Mouse (Mus musculus) G1E (cell line): Measurements from ENCODE around the gene Pabpc1l. TPM values are rescaled to one million over a fixed set of nuclear protein-coding genes. Genes with fewer than 3 reads are reported as not detected.
A peak's percentile ranks its signal among the peaks of the same experiment; 100 is the strongest.

Source experiments
- ATAC-seq: 2 replicates; pipeline ENCODE4 v1.8.0; 2016; ENCODE audit warnings: mild to moderate bottlenecking; ENCODE audit not compliant: insufficient number of reproducible peaks, poor library complexity, low FRiP score, severe bottlenecking; ENCODE audit errors: extremely low read depth
- DNase-seq: peaks from one replicate; pipeline ENCODE4 v3.0.0; 2012; ENCODE audit warnings: low spot score
- H3K27me3 ChIP-seq: 2 replicates; pipeline ENCODE4 v1.6.1; 2012; ENCODE audit warnings: mild to moderate bottlenecking, low read length, inconsistent platforms; ENCODE audit not compliant: insufficient read depth
- H3K36me3 ChIP-seq: replicated peaks from 2 replicates; pipeline ENCODE3; 2012; ENCODE audit warnings: mild to moderate bottlenecking, inconsistent platforms
- H3K4me1 ChIP-seq: 2 replicates; pipeline ENCODE4 v1.6.1; 2012; ENCODE audit warnings: low read depth, low read length, inconsistent platforms, mixed read lengths; ENCODE audit not compliant: insufficient read depth
- H3K4me3 ChIP-seq: 2 replicates; pipeline ENCODE4 v1.5.1; 2012; ENCODE audit warnings: low read depth, mild to moderate bottlenecking, inconsistent platforms, low read length, moderate library complexity, mixed read lengths
- H3K9me3 ChIP-seq: replicated peaks from 2 replicates; pipeline ENCODE4 v1.6.1; 2012; ENCODE audit warnings: inconsistent platforms
- CTCF ChIP-seq: IDR thresholded peaks from 2 replicates; pipeline ENCODE4 v1.5.1; 2012; ENCODE audit warnings: low read depth, low read length, inconsistent platforms, mixed read lengths
- GATA1 ChIP-seq: IDR thresholded peaks from 2 replicates; pipeline ENCODE4 v1.6.1; 2012; ENCODE audit warnings: borderline replicate concordance, low read length, inconsistent platforms, mixed read lengths
- GATA2 ChIP-seq: IDR thresholded peaks from 2 replicates; pipeline ENCODE4 v1.6.1; 2012; ENCODE audit warnings: low read depth, low read length, inconsistent platforms, borderline replicate concordance
- POLR2AphosphoS5 ChIP-seq: IDR thresholded peaks from 2 replicates; pipeline ENCODE4 v1.6.1; 2012; ENCODE audit warnings: low read depth, low read length, inconsistent platforms; ENCODE audit not compliant: insufficient replicate concordance
- TAL1 ChIP-seq: conservative IDR thresholded peaks from 2 replicates; pipeline ENCODE4 v1.6.1; 2012; ENCODE audit warnings: low read depth, low read length, inconsistent platforms, mixed read lengths
- polyA plus RNA-seq: library from polyadenylated mRNA; stranded (reverse); fragments of >175 nt; gene quantifications from 2 replicates; pipeline ENCODE4 v1.2.3, GENCODE M21; 2012
- total RNA-seq, 2 experiments: library from RNA; stranded (forward) in 1 of 2; stranded (reverse) in 1 of 2; fragments of 200-1000 nt in 1 of 2; fragments of >200 nt in 1 of 2; fragmentation: Nextera tagmentation in 1 of 2; gene quantifications; 2 replicates each; pipeline ENCODE4 v1.2.3; 2014 to 2017

Pabpc1l gene
- total and polyA plus RNA-seq, 3 experiments: 0.07 to 0.44 TPM; not detected in 1

GRCm38 (mm10) chr2:163996275-163996674 is 29.0 kb upstream of the Pabpc1l start:
- H3K4me3 ChIP-seq: peak overlapping the region; percentile 86
- peaks cover 42% of the 10 kb centered on the region for H3K4me1 ChIP-seq
- H3K36me3 ChIP-seq: peaks cover 42% of the 10 kb centered on the region
- DNase-seq (no peak), ATAC-seq (no peak)
- H3K27me3 ChIP-seq: peaks cover 10% of the 10 kb centered on the region
- no peaks in the 10 kb centered on the region for H3K9me3 ChIP-seq
- TF ChIP-seq GATA1 (no peak), POLR2AphosphoS5 (no peak), TAL1 (no peak), GATA2 (no peak), CTCF (no peak)

DNA sequence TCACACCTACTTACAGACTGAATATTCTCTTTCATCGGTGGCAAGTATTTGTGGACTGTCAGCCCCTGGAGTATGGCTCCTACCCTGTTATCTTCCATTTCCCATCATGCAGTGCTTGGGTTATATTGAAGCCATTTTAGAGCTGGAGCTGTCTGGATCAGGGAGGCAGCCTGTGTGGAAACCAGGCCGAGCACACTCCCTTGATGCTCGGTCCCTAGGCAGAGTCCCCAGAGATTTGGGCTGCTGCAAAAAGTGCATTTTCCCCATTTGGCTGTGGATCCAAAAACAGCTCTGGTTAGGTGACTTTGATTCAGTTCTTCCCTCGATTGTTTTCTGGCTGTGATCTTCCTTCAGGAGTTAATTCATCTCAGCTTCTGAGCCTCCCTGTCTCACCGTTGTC is 28.4 kb upstream of the Pabpc1l start:
- no peak overlapping the region; the same call in 1 of the 2 replicates for H3K4me3 ChIP-seq
- peaks cover 7% of the 10 kb centered on the region for H3K27me3 ChIP-seq
- peaks cover 45% of the 10 kb centered on the region for H3K4me1 ChIP-seq
- H3K9me3 ChIP-seq: no peaks in the 10 kb centered on the region
- TF ChIP-seq GATA2: no peak
- no peak for TF ChIP-seq CTCF
- TF ChIP-seq TAL1: no peak
- TF ChIP-seq POLR2AphosphoS5: no peak
- TF ChIP-seq GATA1: no peak
- DNase-seq (no peak), ATAC-seq (no peak)
- peaks cover 48% of the 10 kb centered on the region for H3K36me3 ChIP-seq

- peaks cover 55% of the 10 kb centered on the region for H3K4me1 ChIP-seq
- H3K4me3 ChIP-seq: no peak overlapping the region
- TF ChIP-seq GATA1: no peak
- no peak for TF ChIP-seq GATA2
- TF ChIP-seq TAL1: no peak
- TF ChIP-seq CTCF: no peak
- TF ChIP-seq POLR2AphosphoS5: no peak
- peaks cover 67% of the 10 kb centered on the region for H3K36me3 ChIP-seq
- DNase-seq: no peak
- ATAC-seq: no peak
- H3K9me3 ChIP-seq: no peaks in the 10 kb centered on the region
- H3K27me3 ChIP-seq: no peaks in the 10 kb centered on the region; the same call in 1 of the 2 replicates
Measured at GRCm38 (mm10) chr2:163998981-163999380, 26.3 kb upstream of the Pabpc1l start.

- no peak for ATAC-seq
- Histone ChIP-seq H3K4me1 (peaks cover 41% of the 10 kb centered on the region), H3K4me3 (no peak overlapping the region), H3K9me3 (0 out of 2 replicates have a peak, but pooled peaks cover 2% of the 10 kb centered on the region), H3K27me3 (no peaks in the 10 kb centered on the region), H3K36me3 (peaks cover 84% of the 10 kb centered on the region)
- DNase-seq: no peak
- no peak for TF ChIP-seq POLR2AphosphoS5
- TF ChIP-seq CTCF: no peak
- no peak for TF ChIP-seq GATA1
- no peak for TF ChIP-seq GATA2
- TF ChIP-seq TAL1: no peak
Measured at GRCm38 (mm10) chr2:164002637-164003036, 22.6 kb upstream of the Pabpc1l start.

GRCm38 (mm10) chr2:164004503-164004902 is 20.7 kb upstream of the Pabpc1l start:
- peaks cover 33% of the 10 kb centered on the region for H3K4me1 ChIP-seq
- 0 out of 2 replicates have a peak, but pooled peaks cover 2% of the 10 kb centered on the region for H3K9me3 ChIP-seq
- no peak overlapping the region for H3K4me3 ChIP-seq
- TF ChIP-seq POLR2AphosphoS5 (no peak), CTCF (no peak), GATA2 (no peak), TAL1 (no peak), GATA1 (no peak)
- no peaks in the 10 kb centered on the region for H3K27me3 ChIP-seq
- peaks cover 83% of the 10 kb centered on the region for H3K36me3 ChIP-seq
- ATAC-seq (no peak), DNase-seq (no peak)

GRCm38 (mm10) chr2:164006932-164007331 is 18.3 kb upstream of the Pabpc1l start:
- Histone ChIP-seq H3K9me3 (0 out of 2 replicates have a peak, but pooled peaks cover 2% of the 10 kb centered on the region), H3K4me3 (no peak overlapping the region), H3K27me3 (no peaks in the 10 kb centered on the region), H3K4me1 (peaks cover 24% of the 10 kb centered on the region), H3K36me3 (peaks cover 85% of the 10 kb centered on the region)
- no peak for DNase-seq
- TF ChIP-seq GATA1 (no peak), TAL1 (no peak), CTCF (no peak), GATA2 (no peak), POLR2AphosphoS5 (no peak)
- no peak for ATAC-seq

- DNase-seq (no peak), ATAC-seq (no peak)
- peaks cover 24% of the 10 kb centered on the region for H3K4me1 ChIP-seq
- no peak overlapping the region for H3K4me3 ChIP-seq
- H3K9me3 ChIP-seq: 0 out of 2 replicates have a peak, but pooled peaks cover 2% of the 10 kb centered on the region
- no peaks in the 10 kb centered on the region for H3K27me3 ChIP-seq
- H3K36me3 ChIP-seq: peaks cover 85% of the 10 kb centered on the region
- no peak for TF ChIP-seq GATA1
- TF ChIP-seq POLR2AphosphoS5: no peak
- no peak for TF ChIP-seq CTCF
- TF ChIP-seq GATA2: no peak
- TF ChIP-seq TAL1: no peak
Measured at GRCm38 (mm10) chr2:164007547-164007946, 17.7 kb upstream of the Pabpc1l start.
